Mouse (Mus musculus) midbrain, postnatal 0 days (tissue): ENCODE results near the gene Tapbpl. TPM values are rescaled to one million over a fixed set of nuclear protein-coding genes. Genes with fewer than 3 reads are reported as not detected.

Experiments used
- ATAC-seq: fragments of 200-750 bp; cut with Nextera tagmentation; 2 replicates; pipeline ENCODE4 v1.8.0; 2017; ENCODE audit warnings: moderate number of reproducible peaks, mild to moderate bottlenecking, moderate TSS enrichment, moderate library complexity; ENCODE audit not compliant: low FRiP score
- DNase-seq: peaks from one replicate; pipeline ENCODE4 v3.0.0-alpha.2; 2015; ENCODE audit warnings: low spot score
- H3K27ac ChIP-seq: fragments of 300-500 bp; sonication (generic); 2 replicates; pipeline ENCODE4 v1.5.1; 2014; ENCODE audit warnings: low read depth, mild to moderate bottlenecking, low read length, mixed read lengths
- H3K27me3 ChIP-seq: fragments of 300-500 bp; sonication (generic); 2 replicates; pipeline ENCODE4 v1.6.1; 2014; ENCODE audit warnings: low read length, control low read depth, mixed read lengths; ENCODE audit not compliant: insufficient read depth
- H3K36me3 ChIP-seq: fragments of 300-500 bp; sonication (generic); 2 replicates; pipeline ENCODE4 v1.6.1; 2014; ENCODE audit warnings: low read length, control low read depth, mixed read lengths; ENCODE audit not compliant: insufficient read depth
- H3K4me1 ChIP-seq: fragments of 300-500 bp; sonication (generic); 2 replicates; pipeline ENCODE4 v1.6.1; 2014; ENCODE audit warnings: mild to moderate bottlenecking, control low read depth, antibody characterized with exemption, low read length, mixed read lengths; ENCODE audit not compliant: insufficient read depth
- H3K4me2 ChIP-seq: fragments of 300-500 bp; sonication (generic); 2 replicates; pipeline ENCODE4 v1.6.1; 2014; ENCODE audit warnings: low read depth, mild to moderate bottlenecking, low read length, mixed read lengths; ENCODE audit not compliant: poor library complexity, severe bottlenecking
- H3K4me3 ChIP-seq: fragments of 300-500 bp; sonication (generic); 2 replicates; pipeline ENCODE4 v1.5.1; 2014; ENCODE audit warnings: low read depth, mild to moderate bottlenecking, low read length, moderate library complexity
- H3K9ac ChIP-seq: fragments of 300-500 bp; sonication (generic); replicated peaks from 2 replicates; pipeline ENCODE4 v1.6.1; 2014; ENCODE audit warnings: mild to moderate bottlenecking, low read length, moderate library complexity, mixed read lengths; ENCODE audit not compliant: poor library complexity, severe bottlenecking
- H3K9me3 ChIP-seq: fragments of 300-500 bp; sonication (generic); 2 replicates; pipeline ENCODE4 v1.6.1; 2016; ENCODE audit warnings: low read length, control low read depth
- CTCF ChIP-seq: IDR thresholded peaks from 2 replicates; pipeline ENCODE4 v1.5.1; 2016; ENCODE audit warnings: antibody characterized with exemption, mild to moderate bottlenecking
- WGBS: fragments of 180-500 bp; shearing (Covaris S2); extraction: QIAGEN DNeasy Blood & Tissue Kit; methylation state at CpG from one replicate; pipeline ENCODE4 v1.1.7; 2014; 5-methylcytosine and 5-hydroxymethylcytosine counted together
- polyA plus RNA-seq: library from polyadenylated mRNA; unstranded; fragments of >200 nt; fragmentation: Nextera tagmentation; extraction: Ambion mirVana; gene quantifications from 2 replicates; pipeline ENCODE4 v1.2.1, GENCODE M21; 2015
- total RNA-seq: library from RNA; depleted of rRNA; stranded (reverse); fragments of >200 nt; gene quantifications from 2 replicates; pipeline ENCODE4 v1.2.3, GENCODE M21; 2014

Tapbpl gene
- total and polyA plus RNA-seq, 2 experiments from 2014 or later: 6.2 to 9.7 TPM

GRCm38 (mm10) chr6:125237421-125237820 lies 5.8 kb upstream of the Tapbpl start:
- no peak overlapping the region for H3K27ac ChIP-seq
- no peak overlapping the region for H3K4me2 ChIP-seq
- H3K9ac ChIP-seq: no peak overlapping the region
- H3K27me3 ChIP-seq: no peaks in the 10 kb centered on the region
- no peaks in the 10 kb centered on the region for H3K9me3 ChIP-seq
- H3K4me1 ChIP-seq: no peaks in the 10 kb centered on the region
- no peaks in the 10 kb centered on the region for H3K36me3 ChIP-seq
- no peak overlapping the region for H3K4me3 ChIP-seq
- WGBS: 88% methylated on average over 4 of the region's 4 CpGs
- no peak for TF ChIP-seq CTCF
- DNase-seq: no peak
- no peak for ATAC-seq

GRCm38 (mm10) chr6:125236782-125237181 lies 5.1 kb upstream of the Tapbpl start, which contains the start of gene Cd27:
Cd27 (minus strand) TSS chr6:125237010.
- no peaks in the 10 kb centered on the region for H3K9me3 ChIP-seq
- H3K27ac ChIP-seq: no peak within 1 kb of the TSS
- no peaks in the 10 kb centered on the region for H3K4me1 ChIP-seq
- TF ChIP-seq CTCF: no peak
- H3K4me3 ChIP-seq: no peak within 1 kb of the TSS
- H3K4me2 ChIP-seq: no peak within 1 kb of the TSS
- 26% methylated on average over 6 of the region's 6 CpGs for WGBS
- no peaks in the 10 kb centered on the region for H3K36me3 ChIP-seq
- DNase-seq (no peak), ATAC-seq (no peak)
- no peak within 1 kb of the TSS for H3K9ac ChIP-seq
- no peaks in the 10 kb centered on the region for H3K27me3 ChIP-seq

- Histone ChIP-seq H3K27me3 (no peaks in the 10 kb centered on the region), H3K9me3 (no peaks in the 10 kb centered on the region), H3K36me3 (no peaks in the 10 kb centered on the region), H3K4me1 (no peaks in the 10 kb centered on the region), H3K9ac (no peak overlapping the region), H3K4me3 (no peak overlapping the region), H3K4me2 (no peak overlapping the region), H3K27ac (no peak overlapping the region)
- DNase-seq (no peak), ATAC-seq (no peak)
- WGBS: 68% methylated on average over 6 of the region's 6 CpGs
- no peak for TF ChIP-seq CTCF
Measured at GRCm38 (mm10) chr6:125236341-125236740, 4.7 kb upstream of the Tapbpl start.

GRCm38 (mm10) chr6:125234520-125234828 lies 2.8 kb upstream of the Tapbpl start:
- ATAC-seq: no peak
- Histone ChIP-seq H3K4me1 (no peaks in the 10 kb centered on the region), H3K9ac (no peak overlapping the region), H3K4me3 (no peak overlapping the region), H3K36me3 (no peaks in the 10 kb centered on the region), H3K27me3 (no peaks in the 10 kb centered on the region), H3K27ac (no peak overlapping the region), H3K9me3 (no peaks in the 10 kb centered on the region), H3K4me2 (no peak overlapping the region)
- TF ChIP-seq CTCF: no peak
- DNase-seq: no peak
- WGBS: 72% methylated on average over 5 of the region's 5 CpGs

- H3K9ac ChIP-seq: no peak overlapping the region
- 52% methylated on average over 7 of the region's 7 CpGs for WGBS
Measured at GRCm38 (mm10) chr6:125233816-125234519, 2.3 kb upstream of the Tapbpl start.

GRCm38 (mm10) chr6:125232516-125232915 lies 856 bp upstream of the Tapbpl start:
- 88% methylated on average over 6 of the region's 6 CpGs for WGBS
- TF ChIP-seq CTCF: no peak
- H3K9me3 ChIP-seq: no peaks in the 10 kb centered on the region
- H3K4me3 ChIP-seq: no peak overlapping the region
- no peaks in the 10 kb centered on the region for H3K27me3 ChIP-seq
- ATAC-seq (no peak), DNase-seq (no peak)
- H3K27ac ChIP-seq: no peak overlapping the region
- no peak overlapping the region for H3K9ac ChIP-seq
- no peaks in the 10 kb centered on the region for H3K4me1 ChIP-seq
- no peaks in the 10 kb centered on the region for H3K36me3 ChIP-seq
- H3K4me2 ChIP-seq: no peak overlapping the region

More at GRCm38 (mm10) chr6:125233816-125234519, 2.3 kb upstream of the Tapbpl start:
- no peak overlapping the region for H3K4me3 ChIP-seq
- no peak overlapping the region for H3K27ac ChIP-seq
- no peaks in the 10 kb centered on the region for H3K36me3 ChIP-seq
- H3K27me3 ChIP-seq: no peaks in the 10 kb centered on the region
- DNase-seq (no peak), ATAC-seq (no peak)
- no peak overlapping the region for H3K4me2 ChIP-seq
- no peaks in the 10 kb centered on the region for H3K4me1 ChIP-seq
- no peaks in the 10 kb centered on the region for H3K9me3 ChIP-seq
- no peak for TF ChIP-seq CTCF
